Mouse (Mus musculus) adrenal gland, postnatal 25 days (tissue): ENCODE data around the gene Ap1s1. TPM values are rescaled to one million over a fixed set of nuclear protein-coding genes. Genes with fewer than 3 reads are reported as not detected.
A peak's percentile ranks its signal among the peaks of the same experiment; 100 is the strongest.

ENCODE experiments used
- DNase-seq: peaks from one replicate; pipeline ENCODE4 v3.0.0; 2021; ENCODE audit warnings: mixed read lengths
- microRNA-seq, 2 experiments: library from miRNA; unstranded; fragments of <30 nt; microRNA quantifications; one replicate each; pipeline ENCODE4 v1.2.0; 2021
- total RNA-seq: library from RNA; stranded (reverse); gene quantifications from 2 replicates; pipeline ENCODE4 v1.2.3, GENCODE M21; 2021

Ap1s1 gene
- total RNA-seq, 1 experiment from 2014 or later, result 97.4 TPM

DNA sequence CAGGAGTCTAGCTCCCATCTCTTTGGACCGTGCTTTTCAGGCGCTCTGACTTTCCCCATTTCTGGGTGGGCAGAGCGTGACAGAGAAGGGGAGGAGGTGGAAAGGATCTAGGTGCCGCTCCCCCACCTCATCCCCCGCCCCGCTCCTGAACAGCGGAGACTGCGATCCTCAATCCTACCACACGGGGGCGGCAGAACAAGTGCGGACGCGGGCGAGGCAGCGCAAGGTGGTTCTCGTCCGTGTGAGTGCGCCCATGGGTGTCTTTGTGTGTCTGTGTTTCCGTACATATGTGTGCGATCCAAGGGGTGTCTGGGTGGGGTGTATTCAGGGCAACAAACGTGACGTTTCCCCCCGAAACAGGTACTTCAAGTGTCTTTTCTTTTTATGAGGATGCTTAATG, 20.8 kb downstream of the Ap1s1 start:
- peak; percentile 84 for DNase-seq

DNA sequence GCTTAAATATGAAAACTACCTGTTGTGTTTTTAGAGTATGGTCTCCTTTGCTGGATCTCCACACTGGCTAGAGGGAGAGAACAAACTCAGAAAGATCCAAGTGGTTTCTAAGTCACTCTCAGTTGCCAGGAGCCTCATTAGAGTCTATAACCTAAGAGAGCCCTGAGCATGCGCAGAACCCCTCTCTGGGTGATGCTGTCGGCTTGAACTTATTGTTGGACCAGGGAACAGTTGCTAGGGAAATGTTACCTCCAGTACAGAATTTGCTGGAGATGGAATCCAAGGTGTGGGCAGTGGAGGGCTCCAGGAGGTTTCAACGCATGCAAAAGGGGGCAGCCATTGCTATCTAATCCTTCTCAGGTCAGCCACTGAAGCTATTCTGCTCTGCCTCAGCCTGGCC, 21.6 kb downstream of the Ap1s1 start:
- DNase-seq, result no peak

DNA sequence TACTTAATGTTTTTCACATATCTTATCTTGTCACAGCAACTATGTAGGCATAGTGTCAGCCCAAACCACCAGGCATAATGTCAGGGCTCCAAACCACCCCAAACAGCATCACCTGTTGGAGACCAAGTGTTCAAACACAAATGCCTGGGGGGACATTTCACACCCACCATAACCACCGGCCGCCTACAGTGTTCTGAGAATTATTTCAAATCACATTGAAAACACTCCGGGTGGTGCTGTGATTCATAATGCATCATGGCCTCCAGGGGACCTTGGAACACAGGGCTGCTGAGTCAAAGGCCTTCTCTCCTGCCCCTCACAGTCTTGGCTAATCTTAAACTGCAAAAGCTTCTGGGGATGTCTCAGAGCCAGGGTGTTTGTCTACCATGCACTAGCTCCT, 30.0 kb downstream of the Ap1s1 start:
- DNase-seq, result peak; percentile 28

DNA sequence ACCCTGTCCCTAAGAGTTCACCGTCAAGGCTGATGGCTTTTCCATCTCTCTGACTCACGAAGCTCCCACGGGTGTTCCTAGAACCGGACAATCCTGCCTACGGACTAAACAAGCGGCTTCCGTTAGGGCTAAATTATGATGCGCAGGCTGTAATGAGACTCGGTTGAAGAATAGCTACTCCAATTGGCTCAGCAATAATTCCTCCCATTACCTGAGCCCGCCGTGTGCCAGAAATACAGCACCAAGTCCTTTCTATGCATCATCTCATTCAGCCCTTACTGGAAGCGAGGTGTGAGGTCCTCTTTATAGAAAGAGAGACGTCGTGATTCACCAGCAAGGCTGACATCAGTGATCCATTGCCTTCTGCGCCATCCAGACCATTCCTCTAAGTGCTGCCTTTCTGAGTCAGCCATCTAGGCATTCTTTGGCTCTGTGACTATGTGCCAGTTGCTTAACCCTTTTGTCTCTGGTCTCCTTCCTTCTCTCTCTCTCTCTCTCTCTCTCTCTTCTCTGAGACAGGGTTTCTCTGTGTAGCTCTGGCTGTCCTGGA, 33.5 kb downstream of the Ap1s1 start:
- DNase-seq, result no peak

GRCm38 (mm10) chr5:137009988-137010387, 35.9 kb downstream of the Ap1s1 start:
- DNase-seq, result peak; percentile 58

DNA sequence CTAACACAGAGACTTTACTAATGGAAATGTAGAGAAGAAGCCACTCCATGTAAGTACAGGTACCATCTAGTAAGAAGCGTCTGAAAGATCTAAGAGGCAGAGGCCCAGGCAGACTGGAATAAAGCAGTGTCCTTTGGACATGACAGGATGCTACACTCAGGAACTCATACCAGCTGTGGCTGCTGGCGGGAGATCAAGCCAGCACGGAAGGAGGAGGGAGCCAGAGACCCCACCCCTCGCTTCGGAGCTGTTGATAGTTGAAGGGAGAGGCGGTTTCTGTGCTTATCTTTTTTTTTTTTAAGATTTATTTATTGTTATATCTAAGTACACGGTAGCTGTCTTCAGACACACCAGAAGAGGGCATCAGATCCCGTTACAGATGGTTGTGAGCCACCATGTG, 38.7 kb downstream of the Ap1s1 start:
- no peak for DNase-seq

DNA sequence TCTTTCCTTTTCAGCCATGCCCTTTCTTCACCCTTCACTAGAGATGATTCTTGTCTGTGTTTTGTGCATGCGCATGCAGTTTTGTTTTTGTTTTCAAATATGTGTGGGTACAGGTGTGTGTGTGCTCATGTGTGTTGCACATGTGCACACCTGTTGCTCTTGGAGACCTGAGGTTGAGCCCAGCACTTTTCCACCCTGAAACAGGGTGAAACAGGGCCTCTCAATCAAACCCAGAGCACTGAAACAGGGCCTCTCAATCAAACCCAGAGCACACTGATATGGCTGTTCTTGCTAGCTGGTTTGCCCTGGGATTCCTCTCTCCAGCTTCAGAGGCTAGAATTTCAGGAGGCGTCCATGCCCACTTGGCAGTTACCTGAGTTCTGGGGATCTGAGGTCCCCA, 45.3 kb downstream of the Ap1s1 start:
- DNase-seq, result no peak

DNA sequence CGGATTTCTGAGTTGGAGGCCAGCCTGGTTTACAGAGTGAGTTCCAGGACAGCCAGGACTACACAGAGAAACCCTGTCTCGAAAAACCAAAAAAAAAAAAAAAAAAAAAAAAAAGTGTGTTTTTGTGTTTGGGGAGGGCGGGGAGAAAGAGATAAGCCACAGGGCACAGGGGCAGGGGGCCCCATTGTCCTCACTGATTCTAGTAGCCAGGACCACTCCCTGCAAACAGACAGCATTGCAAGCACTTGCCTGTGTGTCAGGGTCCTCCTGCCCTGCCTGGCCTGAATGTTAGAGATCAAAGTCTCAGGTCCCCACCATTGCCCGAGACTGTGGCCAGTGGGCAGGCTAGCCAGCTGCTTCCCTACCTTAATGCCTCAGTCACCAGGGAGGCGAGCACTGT, 46.5 kb downstream of the Ap1s1 start:
- DNase-seq, result no peak

DNA sequence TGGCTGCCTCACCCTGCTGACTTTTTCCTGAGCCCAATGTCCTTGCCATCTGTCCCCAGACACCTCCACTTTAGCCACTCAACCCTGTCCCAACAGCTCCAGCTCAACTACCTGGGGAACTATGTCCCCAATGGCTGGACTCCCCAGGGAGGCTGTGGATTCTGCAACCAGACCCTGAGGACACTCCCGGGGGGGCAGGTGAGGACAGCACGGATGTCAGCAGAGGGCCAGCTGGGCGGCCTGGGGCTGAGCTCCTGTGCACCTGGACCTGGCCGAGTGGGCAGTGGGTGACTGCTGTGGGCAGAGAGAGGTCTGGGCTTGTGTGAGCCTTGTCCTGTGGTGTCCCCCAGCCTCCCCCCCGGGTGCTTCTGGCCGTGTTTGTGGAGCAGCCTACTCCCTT, 56.1 kb downstream of the Ap1s1 start:
- no peak for DNase-seq

- DNase-seq, result peak; percentile 35
These were observed 57.5 kb downstream of the Ap1s1 start for GRCm38 (mm10) chr5:136988420-136988819.

DNA sequence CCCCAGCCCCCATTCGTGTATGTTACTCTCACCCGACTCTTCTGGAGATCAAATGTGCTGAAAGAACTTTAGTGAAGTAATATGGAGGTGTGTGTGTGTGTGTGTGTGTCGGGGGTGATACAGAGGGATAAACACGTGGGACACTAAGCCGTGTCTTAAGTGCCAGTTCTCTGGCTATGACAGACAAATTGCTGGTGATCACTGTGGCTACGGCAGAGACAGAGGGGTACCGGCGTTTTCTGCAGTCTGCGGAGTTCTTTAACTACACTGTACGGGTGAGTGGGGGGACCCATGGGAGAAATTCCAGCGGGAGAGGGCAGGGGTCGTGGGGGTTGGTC, 58.0 kb downstream of the Ap1s1 start, which contains the start of gene Znhit1:
TSS of gene Znhit1 (minus strand) at position 88 of the 338 bp plus-strand sequence.
- DNase-seq, result no peak

DNA sequence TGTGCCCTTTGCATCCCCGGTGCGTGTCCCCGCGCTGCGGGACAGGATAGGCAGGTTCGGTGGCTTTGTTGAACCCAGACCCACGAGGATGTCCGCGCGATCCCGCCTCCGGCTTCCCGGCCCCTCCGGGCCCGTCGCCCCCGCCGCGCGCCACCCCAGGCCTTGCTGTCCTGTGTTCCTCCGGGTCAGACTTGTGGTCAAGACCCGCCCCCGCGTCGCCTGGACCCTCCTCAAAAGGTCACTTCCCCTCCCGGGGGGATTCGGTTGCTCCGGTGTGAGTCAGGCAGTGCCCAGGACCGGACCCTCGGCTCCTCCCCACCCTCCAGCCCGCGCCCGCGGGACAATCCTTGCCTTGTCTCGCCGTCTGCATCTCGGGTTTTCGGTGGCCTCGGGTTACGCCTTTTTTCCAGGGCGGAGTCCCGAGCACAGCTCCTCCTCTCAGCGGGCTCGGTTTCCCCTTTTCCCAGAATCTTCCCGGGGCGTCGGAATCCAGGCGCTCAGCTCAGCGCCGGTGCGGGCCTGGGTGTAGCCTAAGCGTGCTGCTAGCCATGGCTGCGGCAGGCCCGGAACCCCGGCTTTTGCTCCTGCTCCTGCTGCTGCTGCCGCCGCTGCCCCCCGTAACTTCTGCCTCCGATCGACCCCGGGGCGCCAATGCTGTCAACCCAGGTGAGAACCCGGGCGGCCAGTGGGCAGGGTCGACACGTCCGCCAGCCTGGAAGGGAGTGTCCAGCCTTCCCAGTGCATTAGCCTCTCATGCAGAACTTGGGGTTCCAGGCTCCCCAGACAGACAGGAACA, 58.6 kb downstream of the Ap1s1 start:
- DNase-seq, result peak; percentile 81

DNA sequence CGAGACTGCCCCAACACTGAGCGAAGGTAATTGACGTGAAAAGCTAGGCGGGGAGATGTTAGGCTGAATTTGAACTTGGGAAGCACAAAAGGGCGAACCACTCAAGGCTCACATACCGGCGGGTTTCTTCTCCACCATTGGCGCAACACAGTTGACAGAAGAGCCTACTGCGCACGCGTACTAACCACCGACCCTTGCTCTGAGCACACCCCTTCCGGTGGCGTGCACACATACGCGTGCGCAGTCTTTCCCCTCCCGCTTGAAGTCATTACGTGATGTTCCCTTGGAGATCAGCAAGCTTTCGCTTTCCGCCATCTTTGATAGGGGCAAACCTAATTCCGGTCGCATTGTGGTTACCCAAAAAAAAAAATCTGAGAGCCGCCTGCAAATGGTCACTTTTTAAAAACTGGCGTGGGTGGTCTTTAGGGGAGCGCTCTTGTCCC, 59.2 kb downstream of the Ap1s1 start, which contains the start of gene Plod3:
TSS of gene Plod3 (plus strand) at position 325 of the 443 bp plus-strand sequence.
- peak; percentile 95 for DNase-seq

Small RNA genes within 50 kb of the gene (microRNA-seq; reads per million reads assigned to microRNA genes)
- gene Mir702, result 18.5 to 22.0 reads per million in 2 experiments

Other genes starting within 250 kb of the Ap1s1 start
- 1.0 and 1.6 TPM in 2 replicates for gene Col26a1, start 162.9 kb downstream of the Ap1s1 start, total RNA-seq
- gene Ift22, start 138.0 kb downstream of the Ap1s1 start, total RNA-seq, result 31.3 and 35.6 TPM in 2 replicates
- 150 and 200 TPM in 2 replicates for gene Fis1, start 92.9 kb downstream of the Ap1s1 start, total RNA-seq
- gene Cldn15, start 79.5 kb downstream of the Ap1s1 start, total RNA-seq, result 8.8 and 9.4 TPM in 2 replicates
- gene Plod3, start 59.1 kb downstream of the Ap1s1 start, total RNA-seq, result 66.7 and 90.3 TPM in 2 replicates
- 74.8 and 85.9 TPM in 2 replicates for gene Znhit1, start 58.1 kb downstream of the Ap1s1 start, total RNA-seq
- 7.4 and 11.0 TPM in 2 replicates for gene Vgf, start 19.7 kb downstream of the Ap1s1 start, total RNA-seq
- gene Serpine1, start 26.1 kb upstream of the Ap1s1 start, total RNA-seq, result 2.0 and 3.4 TPM in 2 replicates
- gene Trim56, start 70.1 kb upstream of the Ap1s1 start, total RNA-seq, result 44.0 and 53.3 TPM in 2 replicates
- gene Muc3, start 103.2 kb upstream of the Ap1s1 start, total RNA-seq, result not detected in 2 replicates
- 0.15 TPM in 1 of 2 replicates, not detected in the other for gene Muc3a, start 166.3 kb upstream of the Ap1s1 start, total RNA-seq
- gene Ache, start 241.4 kb upstream of the Ap1s1 start, total RNA-seq, result 6.7 and 10.9 TPM in 2 replicates
- 9.6 and 12.1 TPM in 2 replicates for gene Ufsp1, start 248.5 kb upstream of the Ap1s1 start, total RNA-seq